Mouse (Mus musculus) C2C12 (cell line): ENCODE data around the gene Tmigd1.

Experiments used
- CTCF ChIP-seq: IDR thresholded peaks from one replicate; pipeline ENCODE4 v1.5.1; 2011; ENCODE audit not compliant: control insufficient read depth, insufficient read depth, insufficient read length
- MYOG ChIP-seq: IDR thresholded peaks from one replicate; pipeline ENCODE4 v1.6.1; 2011; ENCODE audit not compliant: control insufficient read depth, insufficient read length; ENCODE audit errors: extremely low read depth

DNA sequence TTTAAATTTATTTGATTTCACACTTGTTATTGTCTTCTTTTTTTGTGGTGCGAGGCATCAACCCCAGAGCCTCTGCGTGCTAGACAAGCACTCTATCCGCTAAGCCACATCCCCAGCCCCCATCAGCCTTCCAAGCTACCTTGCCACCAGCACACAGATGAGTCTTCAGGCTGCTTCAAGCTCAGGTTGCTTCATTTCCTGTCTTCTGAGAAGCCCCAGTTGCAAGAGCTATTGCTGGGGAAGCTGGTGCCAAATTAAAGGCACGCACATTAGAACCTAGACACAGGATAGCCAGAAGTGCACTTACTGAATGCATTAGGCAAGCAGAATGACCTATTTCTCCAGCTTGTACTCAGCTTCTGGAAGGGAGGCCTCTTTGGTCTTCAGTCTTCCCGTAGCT, 22.1 kb upstream of the Tmigd1 start:
- TF ChIP-seq MYOG (no peak), CTCF (no peak)
